Comparison of ENCODE assay signal across 9 mouse cellular contexts in genomic region chr5:32272502-32272901, GRCm38 (mm10). TPM values are rescaled to one million over a fixed set of nuclear protein-coding genes. Genes with fewer than 3 reads are reported as not detected.
DNase-seq lines count a peak whose midpoint lies in the region; ATAC-seq and TF ChIP-seq lines count a peak whose summit lies in the region.
"Had no signal": no experiment of that assay in that cellular context is flagged by ENCODE, and none has a peak within 500 bp of the region (broad histone marks: within the 10 kb centered on the region; RNA-seq: fewer than 3 reads in every experiment).

No protein-coding gene starts in this region.

- no peaks in the 10 kb centered on the region for H3K36me3 ChIP-seq in kidney, postnatal 0 days (ENCODE audit: insufficient read depth, low read length)
- no peaks in the 10 kb centered on the region for H3K36me3 ChIP-seq in heart, embryonic 11.5 days (ENCODE audit: control insufficient read depth, insufficient read depth, low read length)
- H3K36me3 ChIP-seq in lung, postnatal 0 days (ENCODE audit: insufficient read depth, low read length) = no peaks in the 10 kb centered on the region
- H3K36me3 ChIP-seq: neural tube, embryonic 12.5 days had no signal

- 48% methylated on average over 7 of the region's 7 CpGs for WGBS in kidney, postnatal 0 days
- WGBS in heart, embryonic 11.5 days (ENCODE audit: insufficient replicate concordance) = 18% methylated on average over 7 of the region's 7 CpGs
- WGBS in lung, postnatal 0 days = 19% methylated on average over 7 of the region's 7 CpGs

- H3K4me2 ChIP-seq in kidney, postnatal 0 days (ENCODE audit: low read length) = no peak overlapping the region
- peak overlapping the region; percentile 23; the same call in 1 of the 2 replicates for H3K4me2 ChIP-seq in heart, embryonic 11.5 days
- H3K4me2 ChIP-seq in lung, postnatal 0 days (replicated peaks; ENCODE audit: low read depth, low read length) = no peak overlapping the region
- H3K4me2 ChIP-seq: neural tube, embryonic 12.5 days had no signal

- no peak overlapping the region for H3K27ac ChIP-seq in kidney, postnatal 0 days
- H3K27ac ChIP-seq in heart, embryonic 11.5 days (ENCODE audit: low read depth, low read length) = peak overlapping the region; percentile 73
- H3K27ac ChIP-seq in lung, postnatal 0 days (ENCODE audit: low read length) = no peak overlapping the region
- H3K27ac ChIP-seq: neural tube, embryonic 12.5 days had no signal

- no peak overlapping the region for H3K4me3 ChIP-seq in kidney, postnatal 0 days (replicated peaks; ENCODE audit: low read depth, low read length)
- H3K4me3 ChIP-seq in heart, embryonic 11.5 days (ENCODE audit: low read depth, low read length) = no peak overlapping the region
- no peak overlapping the region for H3K4me3 ChIP-seq in lung, postnatal 0 days (ENCODE audit: low read depth, low read length)
- H3K4me3 ChIP-seq: neural tube, embryonic 12.5 days had no signal

- no peak for TF ChIP-seq EP300 in lung, postnatal 0 days (IDR thresholded peaks at IDR 0.05)

- no peaks in the 10 kb centered on the region for H3K9me3 ChIP-seq in kidney, postnatal 0 days (replicated peaks; ENCODE audit: low read length)
- no peaks in the 10 kb centered on the region for H3K9me3 ChIP-seq in heart, embryonic 11.5 days (replicated peaks; ENCODE audit: control insufficient read depth, low read length)
- no peaks in the 10 kb centered on the region for H3K9me3 ChIP-seq in lung, postnatal 0 days (ENCODE audit: low read length)
- H3K9me3 ChIP-seq: neural tube, embryonic 12.5 days had no signal

- peak; percentile 8 for DNase-seq in kidney, postnatal 0 days (ENCODE audit: low spot score)
- no peak for DNase-seq in kidney, adult 11 months
- DNase-seq in cerebellum, postnatal 14 days = peak; percentile 25 to 46
- peak; percentile 62 for DNase-seq in lung, postnatal 0 days (ENCODE audit: low spot score)
- no peak for DNase-seq in spleen, adult 18-20 months
- DNase-seq in liver = no peak

- ATAC-seq in kidney, postnatal 0 days (replicated peaks; ENCODE audit: low FRiP score, low read depth) = no peak
- no peak for ATAC-seq in heart, embryonic 11.5 days (replicated peaks; ENCODE audit: insufficient number of reproducible peaks, low FRiP score, low TSS enrichment)
- ATAC-seq in lung, postnatal 0 days = peak; percentile 43
- ATAC-seq in megakaryocyte progenitor cell, adult 5-6 weeks (replicated peaks; ENCODE audit: poor library complexity) = no peak

- H3K27me3 ChIP-seq in kidney, postnatal 0 days (ENCODE audit: insufficient read depth, low read length) = no peaks in the 10 kb centered on the region
- no peaks in the 10 kb centered on the region for H3K27me3 ChIP-seq in heart, embryonic 11.5 days (ENCODE audit: control insufficient read depth, insufficient read depth, low read length)
- no peaks in the 10 kb centered on the region for H3K27me3 ChIP-seq in lung, postnatal 0 days (replicated peaks; ENCODE audit: insufficient read depth, low read length)
- H3K27me3 ChIP-seq: neural tube, embryonic 12.5 days had no signal

- H3K4me1 ChIP-seq in kidney, postnatal 0 days (replicated peaks; ENCODE audit: insufficient read depth, low read length) = no peaks in the 10 kb centered on the region
- peaks cover 16% of the 10 kb centered on the region for H3K4me1 ChIP-seq in heart, embryonic 11.5 days (ENCODE audit: control insufficient read depth, insufficient read depth, low read length)
- H3K4me1 ChIP-seq in lung, postnatal 0 days (ENCODE audit: insufficient read depth, low read depth, low read length) = peaks cover 3% of the 10 kb centered on the region; the same call in 1 of the 2 replicates
- H3K4me1 ChIP-seq: neural tube, embryonic 12.5 days had no signal

- no peak for TF ChIP-seq CTCF in kidney, postnatal 0 days (IDR thresholded peaks at IDR 0.05; ENCODE audit: low read depth)
- no peak for TF ChIP-seq CTCF in lung, postnatal 0 days (IDR thresholded peaks at IDR 0.05)

- H3K9ac ChIP-seq in kidney, postnatal 0 days (ENCODE audit: low read depth, low read length) = no peak overlapping the region
- H3K9ac ChIP-seq in heart, embryonic 11.5 days (ENCODE audit: low read depth, low read length) = no peak overlapping the region
- H3K9ac ChIP-seq in lung, postnatal 0 days (replicated peaks; ENCODE audit: low read depth) = no peak overlapping the region
- H3K9ac ChIP-seq: neural tube, embryonic 12.5 days had no signal

RNA-seq across cellular contexts. Expression of gene Plb1, which starts 40.0 kb away (rescaled TPM):
- 0.33 and 0.36 TPM in 2 replicates for polyA plus RNA-seq in kidney, postnatal 0 days (2015; fragmentation: Nextera tagmentation; extraction: Ambion mirVana)
- polyA plus RNA-seq in heart, embryonic 11.5 days (2014; fragmentation: Nextera tagmentation; extraction: Ambion mirVana) = 0.97 and 1.4 TPM in 2 replicates
- 16.6 and 17.1 TPM in 2 replicates for polyA plus RNA-seq in lung, postnatal 0 days (2015; fragmentation: Nextera tagmentation; extraction: Ambion mirVana)
- total RNA-seq in megakaryocyte progenitor cell, adult 5-6 weeks (2015) = not detected in 2 replicates
- total RNA-seq in megakaryocyte progenitor cell, adult 5-6 weeks (2017) = 0.17 TPM in 1 of 2 replicates, not detected in the other
- polyA plus RNA-seq: neural tube, embryonic 12.5 days had no signal

Comparison
In these comparisons a context has a peak if more than half of its experiments do, and no peak if none do; other contexts are left out.
1. DNase-seq: peak in kidney, postnatal 0 days (single experiment), cerebellum, postnatal 14 days (2 of 2) and lung, postnatal 0 days (single experiment); none in kidney, adult 11 months (single experiment), spleen, adult 18-20 months (0 of 2) and liver (single experiment).